Mouse (Mus musculus) MEL (cell line): ENCODE data around the gene Notch4. TPM values are rescaled to one million over a fixed set of nuclear protein-coding genes. Genes with fewer than 3 reads are reported as not detected.

ENCODE experiments used
- DNase-seq: peaks from one replicate; pipeline ENCODE4 v3.0.0; 2011; ENCODE audit warnings: low read depth, low spot score
- H3K27ac ChIP-seq: 2 replicates; pipeline ENCODE4 v1.5.1; 2012; ENCODE audit warnings: low read depth, mild to moderate bottlenecking, control low read depth, low read length, moderate library complexity; ENCODE audit not compliant: control insufficient read depth
- H3K27me3 ChIP-seq, 2 experiments: fragments of 150-350 bp in 1 of 2; sonication (generic) in 1 of 2; 2 replicates each; pipeline ENCODE4 v1.6.1; 2012; ENCODE audit warnings: low read length in 2 of 2, mild to moderate bottlenecking in 2 of 2, improper control_type of control experiment in 1 of 2, moderate library complexity in 1 of 2; ENCODE audit not compliant: insufficient read depth in 2 of 2, control insufficient read depth in 1 of 2
- H3K36me3 ChIP-seq, 2 experiments: 2 replicates each; pipeline ENCODE4 v1.6.1; 2012 to 2014; ENCODE audit warnings: low read length in 2 of 2, improper control_type of control experiment in 1 of 2, inconsistent platforms in 1 of 2, mild to moderate bottlenecking in 1 of 2; ENCODE audit not compliant: insufficient read depth in 2 of 2, control insufficient read depth in 1 of 2
- H3K4me1 ChIP-seq, 2 experiments: fragments of 150-350 bp in 1 of 2; sonication (generic) in 1 of 2; 2 replicates each; pipeline ENCODE4 v1.6.1; 2012; ENCODE audit warnings: low read length in 2 of 2, improper control_type of control experiment in 1 of 2, mild to moderate bottlenecking in 1 of 2; ENCODE audit not compliant: insufficient read depth in 2 of 2, control insufficient read depth in 1 of 2
- H3K4me3 ChIP-seq, 2 experiments: fragments of 150-350 bp in 1 of 2; sonication (generic) in 1 of 2; 2 replicates each; pipeline ENCODE4 v1.5.1; 2012; ENCODE audit warnings: low read depth in 2 of 2, low read length in 2 of 2, mild to moderate bottlenecking in 2 of 2, moderate library complexity in 2 of 2, control low read depth in 1 of 2, improper control_type of control experiment in 1 of 2; ENCODE audit not compliant: control insufficient read depth in 1 of 2, insufficient read depth in 1 of 2
- H3K79me2 ChIP-seq: 2 replicates; pipeline ENCODE4 v1.6.1; 2012; ENCODE audit warnings: mild to moderate bottlenecking, low read length, moderate library complexity; ENCODE audit not compliant: control insufficient read depth, poor library complexity, insufficient read depth
- H3K9ac ChIP-seq: 2 replicates; pipeline ENCODE4 v1.6.1; 2012; ENCODE audit warnings: low read depth, mild to moderate bottlenecking, control low read depth, low read length, moderate library complexity; ENCODE audit not compliant: control insufficient read depth, poor library complexity, severe bottlenecking
- H3K9me3 ChIP-seq: fragments of 150-350 bp; sonication (generic); replicated peaks from 2 replicates; pipeline ENCODE4 v1.6.1; 2012; ENCODE audit warnings: mild to moderate bottlenecking, low read length, improper control_type of control experiment, moderate library complexity; ENCODE audit not compliant: insufficient read depth
- BHLHE40 ChIP-seq: IDR thresholded peaks from 2 replicates; pipeline ENCODE4 v1.6.1; 2012; ENCODE audit warnings: low read depth, mild to moderate bottlenecking, inconsistent platforms, low read length, improper control_type of control experiment, borderline replicate concordance
- CTCF ChIP-seq, 3 experiments: IDR thresholded peaks in 2 of 3; conservative IDR thresholded peaks in 1 of 3; 2 replicates each; pipeline ENCODE4 v1.5.1; 2011 to 2012; ENCODE audit warnings: low read length in 3 of 3, low read depth in 2 of 3, mild to moderate bottlenecking in 2 of 3, improper control_type of control experiment in 1 of 3, inconsistent platforms in 1 of 3, mixed read lengths in 1 of 3, moderate library complexity in 1 of 3; ENCODE audit not compliant: control insufficient read depth in 1 of 3, insufficient read depth in 1 of 3, poor library complexity in 1 of 3, severe bottlenecking in 1 of 3
- GABPA ChIP-seq: IDR thresholded peaks from 2 replicates; pipeline ENCODE4 v1.6.1; 2012; ENCODE audit warnings: low read depth, mild to moderate bottlenecking, inconsistent platforms, low read length, improper control_type of control experiment, moderate library complexity
- GATA1 ChIP-seq: IDR thresholded peaks from 2 replicates; pipeline ENCODE4 v1.6.1; 2011; ENCODE audit warnings: low read depth, low read length, improper control_type of control experiment
- JUND ChIP-seq: IDR thresholded peaks from 2 replicates; pipeline ENCODE4 v1.6.1; 2011; ENCODE audit warnings: low read depth, mild to moderate bottlenecking, improper control_type of control experiment, low read length
- MAFK ChIP-seq: IDR thresholded peaks from 2 replicates; pipeline ENCODE4 v1.6.1; 2011; ENCODE audit warnings: low read depth, mild to moderate bottlenecking, low read length, improper control_type of control experiment, borderline replicate concordance
- MAX ChIP-seq: IDR thresholded peaks from 2 replicates; pipeline ENCODE4 v1.6.1; 2011; ENCODE audit warnings: low read length, improper control_type of control experiment
- MAZ ChIP-seq: IDR thresholded peaks from 2 replicates; pipeline ENCODE4 v1.6.1; 2012; ENCODE audit warnings: low read depth, mild to moderate bottlenecking, inconsistent platforms, low read length, improper control_type of control experiment
- MEF2A ChIP-seq: IDR thresholded peaks from 2 replicates; pipeline ENCODE4 v1.6.1; 2014; ENCODE audit warnings: low read depth, mild to moderate bottlenecking, inconsistent platforms, low read length, improper control_type of control experiment; ENCODE audit not compliant: poor library complexity, insufficient replicate concordance, severe bottlenecking; ENCODE audit errors: extremely low read depth
- MYB ChIP-seq: IDR thresholded peaks from 2 replicates; pipeline ENCODE4 v1.6.1; 2011; ENCODE audit warnings: mild to moderate bottlenecking, low read depth, low read length, improper control_type of control experiment
- MYC ChIP-seq: IDR thresholded peaks from 2 replicates; pipeline ENCODE4 v1.6.1; 2011; ENCODE audit warnings: low read depth, mild to moderate bottlenecking, low read length, improper control_type of control experiment, moderate library complexity
- NELFE ChIP-seq: IDR thresholded peaks from 2 replicates; pipeline ENCODE4 v1.6.1; 2011; ENCODE audit warnings: low read depth, low read length, improper control_type of control experiment
- POLR2A ChIP-seq, 2 experiments: IDR thresholded peaks; 2 replicates each; pipeline ENCODE4 v1.6.1; 2011 to 2012; ENCODE audit warnings: low read length in 2 of 2, mild to moderate bottlenecking in 2 of 2, control low read depth in 1 of 2, improper control_type of control experiment in 1 of 2, low read depth in 1 of 2, moderate library complexity in 1 of 2; ENCODE audit not compliant: control insufficient read depth in 1 of 2, insufficient read depth in 1 of 2, poor library complexity in 1 of 2
- POLR2AphosphoS2 ChIP-seq: IDR thresholded peaks from 2 replicates; pipeline ENCODE4 v1.6.1; 2011; ENCODE audit warnings: low read length, improper control_type of control experiment
- RAD21 ChIP-seq: IDR thresholded peaks from 2 replicates; pipeline ENCODE4 v1.6.1; 2011; ENCODE audit warnings: mild to moderate bottlenecking, low read depth, low read length, improper control_type of control experiment
- SIN3A ChIP-seq: IDR thresholded peaks from 2 replicates; pipeline ENCODE4 v1.6.1; 2012; ENCODE audit warnings: low read length, improper control_type of control experiment, inconsistent platforms
- SMC3 ChIP-seq: IDR thresholded peaks from 2 replicates; pipeline ENCODE4 v1.6.1; 2011; ENCODE audit warnings: low read depth, low read length, improper control_type of control experiment
- TAL1 ChIP-seq: IDR thresholded peaks from 2 replicates; pipeline ENCODE4 v1.6.1; 2012; ENCODE audit warnings: mild to moderate bottlenecking, inconsistent platforms, low read length, moderate library complexity, mixed read lengths
- TCF12 ChIP-seq: IDR thresholded peaks from 2 replicates; pipeline ENCODE4 v1.6.1; 2014; ENCODE audit warnings: low read depth, mild to moderate bottlenecking, inconsistent platforms, low read length, improper control_type of control experiment, moderate library complexity
- USF1 ChIP-seq: IDR thresholded peaks from 2 replicates; pipeline ENCODE4 v1.6.1; 2014; ENCODE audit warnings: low read depth, mild to moderate bottlenecking, inconsistent platforms, low read length, improper control_type of control experiment, moderate library complexity
- ZC3H11A ChIP-seq: IDR thresholded peaks from 2 replicates; pipeline ENCODE4 v1.6.1; 2012; ENCODE audit warnings: low read depth, mild to moderate bottlenecking, inconsistent platforms, low read length, improper control_type of control experiment
- polyA plus RNA-seq, 2 experiments: library from polyadenylated mRNA; stranded (reverse) in 1 of 2; unstranded in 1 of 2; fragments of >175 nt in 1 of 2; fragments of >200 nt in 1 of 2; gene quantifications; 2 replicates each; pipeline versions ENCODE4 v1.2.1 to v1.2.4; 2012; ENCODE audit warnings: low replicate concordance in 2 of 2, low read depth in 1 of 2; ENCODE audit not compliant: insufficient read length in 2 of 2, insufficient read depth in 1 of 2, missing spikeins in 1 of 2
- total RNA-seq: library from RNA; depleted of rRNA; stranded (reverse); fragments of 300-350 nt; gene quantifications from 2 replicates; pipeline ENCODE4 v1.2.3, GENCODE M21; 2012

Notch4 gene
- total and polyA plus RNA-seq, 3 experiments: 0.15 to 21.9 (median 0.33) TPM

DNA sequence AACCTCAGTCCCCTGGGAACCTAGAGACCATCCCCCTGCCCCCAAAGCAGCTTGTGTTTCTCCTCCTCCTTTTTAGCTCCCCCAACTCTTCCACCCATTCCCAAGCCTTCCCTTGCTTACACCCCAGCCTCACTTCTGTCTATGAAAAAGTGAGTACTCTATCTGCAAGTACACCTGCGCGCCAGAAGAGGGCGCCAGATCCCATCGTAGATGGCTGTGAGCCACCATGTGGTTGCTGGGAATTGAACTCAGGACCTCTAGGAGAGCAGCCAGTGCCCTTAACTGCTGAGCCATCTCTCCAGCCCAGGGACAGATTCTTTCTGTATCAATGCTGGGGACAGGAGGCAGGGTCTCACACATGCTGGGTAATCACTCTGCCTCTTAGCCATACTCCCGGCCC, 7.8 kb downstream of the Notch4 start:
- Histone ChIP-seq H3K27me3 (no peaks in the 10 kb centered on the region; a peak in 2 of 4 replicates), H3K9ac (no peak overlapping the region), H3K79me2 (no peaks in the 10 kb centered on the region), H3K9me3 (no peaks in the 10 kb centered on the region), H3K4me3 (no peak overlapping the region), H3K4me1 (no peaks in the 10 kb centered on the region), H3K27ac (no peak overlapping the region), H3K36me3 (no peaks in the 10 kb centered on the region)
- no peak for TF ChIP-seq MAZ
- TF ChIP-seq TAL1: no peak
- TF ChIP-seq POLR2AphosphoS2: no peak
- TF ChIP-seq POLR2A (IDR thresholded peaks at IDR 0.05; ENCODE audit: control insufficient read depth in 1 of 2, insufficient read depth in 1 of 2, low read depth in 1 of 2, low read length in 2 of 2, poor library complexity in 1 of 2): no peak
- no peak for TF ChIP-seq SIN3A
- no peak for TF ChIP-seq MYB
- TF ChIP-seq CTCF (IDR thresholded peaks at IDR 0.05 in 2 of 3, conservative IDR thresholded peaks at IDR 0.05 in 1 of 3; ENCODE audit: control insufficient read depth in 1 of 3, insufficient read depth in 1 of 3, low read depth in 2 of 3, low read length in 3 of 3, poor library complexity in 1 of 3, severe bottlenecking in 1 of 3): peak; percentile 51 to 65 (median 51)
- no peak for TF ChIP-seq GATA1
- peak; percentile 72 for TF ChIP-seq SMC3
- no peak for TF ChIP-seq GABPA
- TF ChIP-seq BHLHE40: 0 out of 2 replicates have a peak, but pooled peaks have one; percentile 15
- no peak for TF ChIP-seq MYC
- peak; percentile 55; the same call in 1 of the 2 replicates for TF ChIP-seq ZC3H11A
- no peak for TF ChIP-seq MAX
- TF ChIP-seq RAD21: peak; percentile 55
- TF ChIP-seq JUND: no peak
- DNase-seq: peak; percentile 51

- no peaks in the 10 kb centered on the region for H3K79me2 ChIP-seq
Measured at GRCm38 (mm10) chr17:34572361-34572760, 8.3 kb downstream of the Notch4 start.

GRCm38 (mm10) chr17:34576577-34576976, 12.5 kb downstream of the Notch4 start:
- Histone ChIP-seq H3K27me3 (no peaks in the 10 kb centered on the region; a peak in 2 of 4 replicates), H3K9ac (no peak overlapping the region), H3K9me3 (no peaks in the 10 kb centered on the region), H3K79me2 (no peaks in the 10 kb centered on the region), H3K4me1 (no peaks in the 10 kb centered on the region), H3K36me3 (no peaks in the 10 kb centered on the region), H3K4me3 (no peak overlapping the region)
- DNase-seq: no peak
- TF ChIP-seq CTCF (IDR thresholded peaks at IDR 0.05 in 2 of 3, conservative IDR thresholded peaks at IDR 0.05 in 1 of 3; ENCODE audit: control insufficient read depth in 1 of 3, insufficient read depth in 1 of 3, low read depth in 2 of 3, low read length in 3 of 3, poor library complexity in 1 of 3, severe bottlenecking in 1 of 3) (no peak), MEF2A (no peak), USF1 (no peak), ZC3H11A (no peak), MAX (no peak), MYB (no peak), NELFE (no peak), MAFK (no peak)
- TF ChIP-seq, all 39 proteins: peak for 0
- no peak overlapping the region for H3K27ac ChIP-seq

More at GRCm38 (mm10) chr17:34572361-34572760, 8.3 kb downstream of the Notch4 start:
- no peaks in the 10 kb centered on the region; a peak in 2 of 4 replicates for H3K27me3 ChIP-seq
- DNase-seq: no peak
- no peak overlapping the region for H3K27ac ChIP-seq
- no peak overlapping the region for H3K9ac ChIP-seq
- no peaks in the 10 kb centered on the region for H3K36me3 ChIP-seq
- no peaks in the 10 kb centered on the region for H3K4me1 ChIP-seq
- no peak overlapping the region for H3K4me3 ChIP-seq
- TF ChIP-seq CTCF (IDR thresholded peaks at IDR 0.05 in 2 of 3, conservative IDR thresholded peaks at IDR 0.05 in 1 of 3; ENCODE audit: control insufficient read depth in 1 of 3, insufficient read depth in 1 of 3, low read depth in 2 of 3, low read length in 3 of 3, poor library complexity in 1 of 3, severe bottlenecking in 1 of 3) (0 out of 6 replicates have a peak, but pooled peaks of 1 of the 3 experiments have one; percentile 14), TCF12 (no peak)
- H3K9me3 ChIP-seq: no peaks in the 10 kb centered on the region
